Mouse (Mus musculus) stomach, embryonic 14.5 days (tissue): ENCODE measurements around the gene Accs. TPM values are rescaled to one million over a fixed set of nuclear protein-coding genes. Genes with fewer than 3 reads are reported as not detected.

Source experiments
- ATAC-seq: fragments of 200-750 bp; cut with Nextera tagmentation; 2 replicates; pipeline ENCODE4 v1.8.0; 2017; ENCODE audit warnings: low read depth, moderate TSS enrichment; ENCODE audit not compliant: insufficient number of reproducible peaks, insufficient read depth, low FRiP score
- H3K27ac ChIP-seq: fragments of 300-500 bp; sonication (generic); 2 replicates; pipeline ENCODE4 v1.5.1; 2014; ENCODE audit warnings: mild to moderate bottlenecking, low read length, moderate library complexity, mixed read lengths
- H3K27me3 ChIP-seq: fragments of 300-500 bp; sonication (generic); 2 replicates; pipeline ENCODE4 v1.6.1; 2014; ENCODE audit warnings: low read length, control low read depth, mixed read lengths; ENCODE audit not compliant: control insufficient read depth, insufficient read depth
- H3K36me3 ChIP-seq: fragments of 300-500 bp; sonication (generic); 2 replicates; pipeline ENCODE4 v1.6.1; 2014; ENCODE audit warnings: mild to moderate bottlenecking, control low read depth, low read length, moderate library complexity, mixed read lengths; ENCODE audit not compliant: control insufficient read depth, insufficient read depth
- H3K4me1 ChIP-seq: fragments of 300-500 bp; sonication (generic); 2 replicates; pipeline ENCODE4 v1.6.1; 2014; ENCODE audit warnings: low read length, control low read depth, mixed read lengths; ENCODE audit not compliant: control insufficient read depth, insufficient read depth
- H3K4me2 ChIP-seq: fragments of 300-500 bp; sonication (generic); replicated peaks from 2 replicates; pipeline ENCODE4 v1.6.1; 2014; ENCODE audit warnings: low read depth, low read length, control low read depth
- H3K4me3 ChIP-seq: fragments of 300-500 bp; sonication (generic); 2 replicates; pipeline ENCODE4 v1.5.1; 2014; ENCODE audit warnings: low read depth, low read length, control low read depth
- H3K9ac ChIP-seq: fragments of 300-500 bp; sonication (generic); replicated peaks from 2 replicates; pipeline ENCODE4 v1.6.1; 2014; ENCODE audit warnings: low read depth, mild to moderate bottlenecking, control low read depth, low read length, moderate library complexity, mixed read lengths
- H3K9me3 ChIP-seq: fragments of 300-500 bp; sonication (generic); 2 replicates; pipeline ENCODE4 v1.6.1; 2016; ENCODE audit warnings: low read depth, low read length, control low read depth; ENCODE audit not compliant: control insufficient read depth
- WGBS: fragments of 180-500 bp; shearing (Covaris S2); extraction: QIAGEN DNeasy Blood & Tissue Kit; methylation state at CpG from one replicate; pipeline ENCODE4 v1.1.7; 2014; 5-methylcytosine and 5-hydroxymethylcytosine counted together
- polyA plus RNA-seq: library from polyadenylated mRNA; unstranded; fragments of >200 nt; fragmentation: Nextera tagmentation; extraction: Ambion mirVana; gene quantifications from 2 replicates; pipeline ENCODE4 v1.2.1, GENCODE M21; 2014

Accs gene
- polyA plus RNA-seq, 1 experiment from 2014 or later = 11.3 TPM

- H3K36me3 ChIP-seq = no peaks in the 10 kb centered on the region
- no peak overlapping the region for H3K9ac ChIP-seq
- no peak for ATAC-seq
- no peak overlapping the region for H3K4me3 ChIP-seq
- no peak overlapping the region for H3K4me2 ChIP-seq
- no peaks in the 10 kb centered on the region for H3K9me3 ChIP-seq
- no peaks in the 10 kb centered on the region for H3K27me3 ChIP-seq
- no peak overlapping the region for H3K27ac ChIP-seq
- H3K4me1 ChIP-seq = 0 out of 2 replicates have a peak, but pooled peaks cover 7% of the 10 kb centered on the region
- WGBS = 85% methylated on average over 9 of the region's 9 CpGs
Observed at GRCm38 (mm10) chr2:93881640-93882367, 32.1 kb upstream of the Accs start.

- H3K4me2 ChIP-seq = no peak overlapping the region
- no peak for ATAC-seq
- H3K36me3 ChIP-seq = no peaks in the 10 kb centered on the region
- H3K27ac ChIP-seq = no peak overlapping the region
- H3K4me3 ChIP-seq = no peak overlapping the region
- H3K9me3 ChIP-seq = no peaks in the 10 kb centered on the region
- WGBS = 46% methylated on average over 3 of the region's 3 CpGs
- H3K27me3 ChIP-seq = no peaks in the 10 kb centered on the region
- no peaks in the 10 kb centered on the region for H3K4me1 ChIP-seq
- H3K9ac ChIP-seq = no peak overlapping the region
Observed at GRCm38 (mm10) chr2:93880981-93881380, 31.2 kb upstream of the Accs start.

GRCm38 (mm10) chr2:93880450-93880849, 30.7 kb upstream of the Accs start:
- no peak for ATAC-seq
- Histone ChIP-seq H3K9ac (no peak overlapping the region), H3K27me3 (no peaks in the 10 kb centered on the region), H3K4me2 (no peak overlapping the region), H3K9me3 (no peaks in the 10 kb centered on the region), H3K4me3 (no peak overlapping the region), H3K36me3 (no peaks in the 10 kb centered on the region), H3K27ac (no peak overlapping the region), H3K4me1 (no peaks in the 10 kb centered on the region)
- WGBS = 70% methylated on average over 8 of the region's 8 CpGs

GRCm38 (mm10) chr2:93877005-93877404, 27.3 kb upstream of the Accs start:
- peaks cover 6% of the 10 kb centered on the region; the same call in 1 of the 2 replicates for H3K4me1 ChIP-seq
- H3K4me2 ChIP-seq = no peak overlapping the region
- 48% methylated on average over 5 of the region's 5 CpGs for WGBS
- no peak overlapping the region for H3K9ac ChIP-seq
- H3K4me3 ChIP-seq = no peak overlapping the region
- H3K9me3 ChIP-seq = no peaks in the 10 kb centered on the region
- H3K36me3 ChIP-seq = no peaks in the 10 kb centered on the region
- peak; percentile 35; the same call in 1 of the 2 replicates for ATAC-seq
- H3K27me3 ChIP-seq = no peaks in the 10 kb centered on the region
- H3K27ac ChIP-seq = no peak overlapping the region

- 89% methylated on average over 3 of the region's 3 CpGs for WGBS
- H3K36me3 ChIP-seq = no peaks in the 10 kb centered on the region
- H3K9me3 ChIP-seq = no peaks in the 10 kb centered on the region
- H3K27me3 ChIP-seq = no peaks in the 10 kb centered on the region
- ATAC-seq = no peak
- no peak overlapping the region for H3K4me3 ChIP-seq
- no peak overlapping the region for H3K9ac ChIP-seq
- no peak overlapping the region for H3K27ac ChIP-seq
- peaks cover 6% of the 10 kb centered on the region; the same call in 1 of the 2 replicates for H3K4me1 ChIP-seq
- no peak overlapping the region for H3K4me2 ChIP-seq
Observed at GRCm38 (mm10) chr2:93874606-93875005, 24.9 kb upstream of the Accs start.

- Histone ChIP-seq H3K4me3 (no peak overlapping the region), H3K4me1 (peaks cover 6% of the 10 kb centered on the region; the same call in 1 of the 2 replicates)
- 21% methylated on average over 2 of the region's 2 CpGs for WGBS
Observed at GRCm38 (mm10) chr2:93874227-93874514, 24.4 kb upstream of the Accs start.

GRCm38 (mm10) chr2:93873449-93874226, 23.9 kb upstream of the Accs start:
- no peak overlapping the region for H3K27ac ChIP-seq
- WGBS = 15% methylated on average over 12 of the region's 12 CpGs

More at GRCm38 (mm10) chr2:93874227-93874514, 24.4 kb upstream of the Accs start:
- Histone ChIP-seq H3K9ac (no peak overlapping the region), H3K27ac (no peak overlapping the region), H3K27me3 (no peaks in the 10 kb centered on the region), H3K36me3 (no peaks in the 10 kb centered on the region), H3K9me3 (no peaks in the 10 kb centered on the region), H3K4me2 (no peak overlapping the region)
- ATAC-seq = no peak

GRCm38 (mm10) chr2:93872257-93872656, 22.5 kb upstream of the Accs start:
- no peaks in the 10 kb centered on the region for H3K9me3 ChIP-seq
- H3K27ac ChIP-seq = no peak overlapping the region
- H3K27me3 ChIP-seq = no peaks in the 10 kb centered on the region
- 81% methylated on average over 7 of the region's 7 CpGs for WGBS
- H3K4me1 ChIP-seq = peaks cover 6% of the 10 kb centered on the region; the same call in 1 of the 2 replicates
- no peak overlapping the region for H3K9ac ChIP-seq
- no peak overlapping the region for H3K4me3 ChIP-seq
- no peak for ATAC-seq
- H3K36me3 ChIP-seq = no peaks in the 10 kb centered on the region
- no peak overlapping the region for H3K4me2 ChIP-seq

More at GRCm38 (mm10) chr2:93873449-93874226, 23.9 kb upstream of the Accs start:
- Histone ChIP-seq H3K27me3 (no peaks in the 10 kb centered on the region), H3K36me3 (no peaks in the 10 kb centered on the region), H3K4me1 (peaks cover 6% of the 10 kb centered on the region; the same call in 1 of the 2 replicates), H3K4me2 (no peak overlapping the region), H3K4me3 (no peak overlapping the region), H3K9me3 (no peaks in the 10 kb centered on the region), H3K9ac (no peak overlapping the region)
- ATAC-seq = no peak
